Mouse (Mus musculus) cerebellum, postnatal 4 days (tissue): ENCODE results near the gene Tekt2.

ENCODE experiments used
- DNase-seq, 2 experiments: peaks; one replicate each; pipeline ENCODE4 v3.0.0; 2022; ENCODE audit warnings: low spot score in 2 of 2, mixed read lengths in 1 of 2

Tekt2 gene

GRCm38 (mm10) chr4:126275081-126275480 lies 50.4 kb downstream of the Tekt2 start:
- no peak for DNase-seq

GRCm38 (mm10) chr4:126273753-126274152 lies 51.7 kb downstream of the Tekt2 start:
- DNase-seq: peak in 1 of 2 experiments; percentile 57
